Mouse (Mus musculus) heart, postnatal 0 days (tissue): ENCODE results near the gene Gm5244.

ENCODE experiments used
- CTCF ChIP-seq: IDR thresholded peaks from 2 replicates; pipeline ENCODE4 v1.5.1; 2016; ENCODE audit warnings: antibody characterized with exemption, control low read depth, low read depth
- EP300 ChIP-seq: IDR thresholded peaks from 2 replicates; pipeline ENCODE4 v1.6.1; 2016; ENCODE audit warnings: antibody characterized with exemption, low read depth

DNA sequence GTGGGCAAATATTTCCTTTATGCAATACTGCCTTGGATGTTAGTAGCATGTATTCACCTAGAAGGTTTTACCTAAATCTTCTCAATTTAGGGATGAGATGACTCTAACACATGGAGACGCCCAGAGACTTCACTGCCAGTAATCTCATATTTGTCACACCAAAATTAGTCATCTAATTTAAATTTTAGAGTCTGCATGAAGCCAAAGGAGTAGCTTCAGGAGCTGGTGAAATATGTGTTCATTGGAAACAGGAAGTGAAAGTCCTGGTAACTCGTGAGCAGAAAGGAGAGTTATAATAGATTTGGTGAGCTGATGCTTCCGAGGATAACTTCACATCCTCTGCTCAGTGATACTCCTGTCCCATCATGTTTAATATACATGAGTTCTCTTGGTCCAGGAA lies 45.4 kb upstream of the Gm5244 start:
- no peak for TF ChIP-seq EP300
- no peak for TF ChIP-seq CTCF
